Mouse (Mus musculus): ENCODE measurements around the gene Ces1c.

The Ces1c gene

GRCm38 (mm10) chr8:93131233-93131980, at the start of gene Ces1c:
TSS of gene Ces1c (minus strand) at chr8:93131283.
- no peak for DNase-seq (ENCODE audit: low read depth, low spot score)

- no peak for DNase-seq (ENCODE audit: low read depth, low spot score)
These were observed 49.6 kb upstream of the Ces1c start for GRCm38 (mm10) chr8:93180581-93181129.

- no peak for DNase-seq (ENCODE audit: low read depth, low spot score)
These were observed 45.5 kb upstream of the Ces1c start for GRCm38 (mm10) chr8:93176593-93176992.

DNA sequence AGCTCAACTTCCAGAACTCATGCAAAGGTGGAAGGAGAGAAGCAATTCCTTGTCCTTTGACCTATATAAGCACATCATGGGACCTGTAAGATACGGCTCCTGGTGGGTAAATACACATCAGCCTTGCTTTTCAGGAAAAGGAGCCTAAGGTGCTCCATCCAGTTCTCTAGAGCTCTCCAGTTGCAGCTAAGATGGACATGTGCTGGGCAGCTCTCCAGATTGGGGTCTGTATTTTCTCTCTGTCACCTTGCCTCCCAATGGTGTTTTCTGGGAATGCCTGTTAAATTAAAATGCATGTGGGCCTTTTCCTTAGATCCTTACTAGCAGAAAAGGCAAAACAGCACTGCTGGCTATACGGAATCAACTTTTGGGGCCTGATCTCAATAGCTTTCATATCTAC, 43.5 kb upstream of the Ces1c start:
- no peak for DNase-seq (ENCODE audit: low read depth, low spot score)

- no peak for DNase-seq (ENCODE audit: low read depth, low spot score)
These were observed 40.9 kb upstream of the Ces1c start for GRCm38 (mm10) chr8:93171846-93172590.

DNA sequence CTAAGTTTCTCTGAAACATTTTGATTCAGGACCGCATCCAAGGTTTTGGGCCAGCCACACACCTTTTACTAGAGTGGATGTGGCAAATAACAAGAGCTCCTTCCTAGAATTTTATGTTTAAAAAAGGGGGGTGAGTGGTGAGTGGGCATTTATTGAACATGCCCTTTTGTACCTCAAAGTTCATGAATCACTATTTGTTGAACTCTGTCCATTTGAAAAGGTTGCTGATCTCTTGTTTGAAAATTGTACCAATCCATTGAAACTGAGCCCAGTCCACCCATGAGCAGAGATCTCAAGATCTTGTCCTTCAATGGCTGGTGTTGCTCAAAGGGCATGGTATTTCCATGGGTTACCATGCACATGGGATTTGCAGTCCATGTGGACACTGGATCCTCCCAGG, 32.3 kb upstream of the Ces1c start:
- DNase-seq (ENCODE audit: low read depth, low spot score) = no peak

- DNase-seq (ENCODE audit: low read depth, low spot score) = no peak
These were observed 20.3 kb upstream of the Ces1c start for GRCm38 (mm10) chr8:93151401-93151800.

DNA sequence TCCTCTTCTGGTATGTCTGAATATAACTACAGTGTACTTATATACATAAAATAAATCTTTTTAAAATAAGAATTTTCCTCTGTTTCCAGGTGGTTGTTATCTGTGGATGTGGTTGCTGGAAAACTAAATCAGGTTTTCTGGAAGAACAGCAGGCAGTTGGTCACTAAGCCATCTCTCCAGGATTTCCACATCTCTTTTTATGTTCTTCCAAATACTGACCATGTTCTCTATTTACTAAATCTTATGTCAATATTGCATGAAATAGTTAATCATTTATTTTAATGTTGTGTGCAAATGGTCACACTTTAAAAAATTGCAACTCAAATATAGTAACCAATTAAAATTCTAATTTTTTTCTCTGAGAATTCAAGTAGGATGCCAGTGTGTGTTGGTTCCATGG, 16.2 kb upstream of the Ces1c start:
- no peak for DNase-seq (ENCODE audit: low read depth, low spot score)

DNA sequence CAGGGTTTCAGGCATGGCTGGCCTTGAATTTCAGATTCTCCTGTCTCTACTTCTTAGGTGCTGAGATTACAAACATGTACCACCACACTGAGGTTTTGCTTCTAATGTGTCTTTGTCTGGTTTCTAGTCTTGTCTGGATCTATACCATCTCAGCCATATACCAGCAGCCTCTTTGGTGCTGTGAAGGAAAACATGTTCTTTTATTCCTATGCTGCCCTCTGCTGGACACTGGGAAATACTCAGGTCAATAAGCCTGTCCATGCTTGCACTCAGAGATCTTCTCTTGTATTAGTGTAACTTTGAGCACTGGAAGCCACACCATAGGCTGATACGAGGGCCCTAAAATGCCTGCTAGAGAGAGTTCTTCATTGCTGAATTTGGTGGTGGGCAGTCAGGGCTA, 9.6 kb upstream of the Ces1c start:
- no peak for DNase-seq (ENCODE audit: low read depth, low spot score)

DNA sequence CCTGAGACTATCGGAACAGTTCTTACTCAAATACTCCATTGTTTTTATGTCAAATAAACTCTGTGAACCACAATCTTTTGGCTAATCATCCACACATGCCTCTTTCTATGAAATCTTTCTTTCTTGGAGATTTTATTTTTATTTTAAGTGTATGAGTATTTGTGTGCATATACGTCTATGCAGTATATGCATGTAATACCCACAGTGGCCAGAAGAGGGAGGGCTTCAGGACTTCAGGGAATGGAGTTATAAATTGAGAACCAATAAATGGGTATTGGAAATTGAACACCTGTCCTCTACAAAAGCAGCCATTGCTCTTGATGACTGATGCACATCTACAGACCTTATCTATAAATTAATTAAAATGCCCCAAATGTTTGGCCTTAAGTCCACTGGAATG, 1.1 kb upstream of the Ces1c start:
- DNase-seq (ENCODE audit: low read depth, low spot score) = peak; percentile 4

GRCm38 (mm10) chr8:93126476-93126875, 4.6 kb downstream of the Ces1c start:
- no peak for DNase-seq (ENCODE audit: low read depth, low spot score)

- no peak for DNase-seq (ENCODE audit: low read depth, low spot score)
These were observed 9.1 kb downstream of the Ces1c start for GRCm38 (mm10) chr8:93122005-93122404.

- DNase-seq (ENCODE audit: low read depth, low spot score) = peak; percentile 1
These were observed 35.7 kb downstream of the Ces1c start for GRCm38 (mm10) chr8:93095376-93095775.

DNA sequence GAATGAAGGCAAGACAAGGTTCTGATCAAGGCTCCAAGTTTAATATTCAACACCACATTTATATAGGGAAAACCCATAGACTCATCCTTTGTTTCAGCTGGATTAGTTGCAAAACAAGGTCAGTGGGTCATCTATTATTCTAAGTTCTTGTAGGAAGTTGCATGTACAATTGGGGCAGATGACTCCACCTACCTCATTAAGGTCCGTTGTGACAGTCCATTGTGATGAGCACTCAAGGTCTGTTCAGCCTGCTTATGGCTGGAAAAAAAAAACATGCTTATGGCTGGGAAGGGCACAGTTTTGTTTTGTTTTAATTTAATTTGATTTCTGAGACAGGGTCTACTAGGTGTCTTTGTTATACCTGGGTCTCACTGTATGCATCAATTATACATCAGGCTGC, 39.8 kb downstream of the Ces1c start:
- DNase-seq (ENCODE audit: low read depth, low spot score) = no peak

GRCm38 (mm10) chr8:93088686-93089122, 42.4 kb downstream of the Ces1c start:
- no peak for DNase-seq (ENCODE audit: low read depth, low spot score)

DNA sequence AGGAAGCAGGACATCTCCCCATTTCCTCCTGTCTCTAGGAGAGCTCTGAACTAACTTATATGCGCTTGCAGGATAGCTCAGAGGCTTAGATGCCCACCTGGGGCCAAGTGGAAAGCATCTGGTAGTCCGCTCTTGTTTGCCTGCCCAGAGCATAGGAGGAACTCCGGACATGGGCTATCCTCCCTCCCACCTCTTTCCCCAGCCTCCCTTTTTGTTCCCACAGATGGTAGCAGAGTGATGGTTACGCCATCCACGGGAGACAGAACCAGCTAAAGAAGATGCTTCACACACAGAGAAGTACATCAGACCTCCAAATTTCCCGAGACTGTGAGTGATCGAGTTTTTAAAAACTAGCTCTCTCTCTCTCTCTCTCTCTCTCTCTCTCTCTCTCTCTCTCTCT, 42.9 kb downstream of the Ces1c start:
- no peak for DNase-seq (ENCODE audit: low read depth, low spot score)

- DNase-seq (ENCODE audit: low read depth, low spot score) = no peak
These were observed 51.2 kb downstream of the Ces1c start, which contains the start of gene Ces1b for GRCm38 (mm10) chr8:93079887-93080286. TSS of gene Ces1b (minus strand) at chr8:93080017.

- DNase-seq (ENCODE audit: low read depth, low spot score) = no peak
These were observed 55.8 kb downstream of the Ces1c start for GRCm38 (mm10) chr8:93075251-93075650.

DNA sequence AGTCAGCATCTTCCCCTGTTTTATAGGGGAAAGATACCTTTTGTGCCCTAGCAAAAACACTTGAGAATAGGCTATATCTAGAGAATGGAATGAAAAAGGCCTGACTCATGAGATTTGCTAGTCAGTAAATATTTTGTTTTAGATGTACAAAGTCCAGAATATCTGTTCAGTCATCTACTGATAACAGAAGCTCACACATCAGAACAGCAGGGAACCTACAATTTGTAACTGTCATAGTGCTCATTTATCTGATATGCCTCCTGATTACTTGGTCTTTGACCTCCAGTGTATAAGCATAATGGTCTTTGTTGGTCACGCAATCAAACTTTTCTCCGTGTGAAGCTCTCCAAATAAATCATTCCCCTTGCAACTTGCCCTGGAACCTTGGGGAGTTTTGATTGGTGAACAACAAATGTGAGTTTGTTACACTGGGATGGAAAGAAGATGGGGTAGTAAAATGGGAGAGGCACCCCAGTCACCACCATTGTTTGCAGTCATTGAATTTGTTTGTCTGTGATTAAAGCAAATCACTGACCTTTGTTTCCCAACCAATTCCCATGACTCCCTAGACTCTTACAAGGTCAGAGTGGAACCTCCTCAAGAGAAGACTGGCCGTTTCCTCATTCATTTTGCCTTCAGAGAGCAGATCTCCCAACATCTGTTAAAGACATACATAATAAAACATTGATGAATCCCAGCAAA, 67.5 kb downstream of the Ces1c start:
- DNase-seq (ENCODE audit: low read depth, low spot score) = no peak

DNA sequence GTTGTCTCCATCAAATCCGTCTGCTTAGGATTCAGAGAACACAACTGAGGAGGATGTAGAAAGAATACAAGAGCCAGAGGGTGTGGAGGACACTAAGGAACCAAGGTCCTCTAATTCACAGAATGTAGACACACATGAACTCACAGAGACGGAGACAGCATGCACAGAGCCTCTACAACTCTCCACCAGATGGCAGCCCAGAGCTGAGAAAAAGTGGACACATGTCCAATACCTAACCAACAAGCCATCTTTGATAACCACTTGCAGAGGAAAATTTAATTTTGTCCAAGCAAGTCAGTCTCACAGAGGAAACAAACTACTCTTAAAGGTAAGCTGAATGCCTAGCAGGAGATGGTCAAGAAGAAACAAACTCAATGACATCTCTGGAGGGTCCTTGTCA, 71.9 kb downstream of the Ces1c start:
- peak; percentile 1 for DNase-seq (ENCODE audit: low read depth, low spot score)

DNA sequence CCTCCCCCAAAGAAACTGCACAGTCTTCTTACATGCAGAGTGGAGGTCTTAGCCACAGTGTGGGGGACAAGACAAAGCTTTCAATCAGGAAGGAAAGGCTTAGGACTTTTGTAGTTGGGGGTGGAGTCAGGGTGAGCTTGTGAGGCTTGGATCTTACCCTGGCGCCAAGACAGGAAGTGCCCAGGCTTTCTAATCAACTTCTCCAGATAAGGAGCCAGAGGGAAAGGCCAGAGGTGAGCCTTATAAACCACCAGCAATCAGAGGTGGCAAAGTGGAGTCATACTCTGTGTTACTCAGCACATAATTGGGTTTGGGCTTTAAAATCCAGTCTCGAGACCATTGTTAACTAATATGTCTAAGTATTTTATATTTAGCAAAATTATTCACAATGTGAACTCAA, 75.8 kb downstream of the Ces1c start:
- no peak for DNase-seq (ENCODE audit: low read depth, low spot score)
